Mouse (Mus musculus) layer of hippocampus, adult 8-10 months (tissue): ENCODE measurements around the gene Draxin. TPM values are rescaled to one million over a fixed set of nuclear protein-coding genes. Genes with fewer than 3 reads are reported as not detected.
"Not testable (repeated sequence)": the region's sequence is repeated elsewhere in the genome, so short reads cannot be mapped to it uniquely, and the experiment has no call there.

Source experiments
- DNase-seq, 2 experiments: peaks; one replicate each; pipeline ENCODE4 v3.0.0; 2022; ENCODE audit warnings: low spot score in 2 of 2
- total RNA-seq, 4 experiments: library from RNA; stranded (reverse); gene quantifications; 2 replicates each; pipeline ENCODE4 v1.2.4; 2022

The Draxin gene
- total RNA-seq, 4 experiments from 2014 or later: 0.23 to 0.37 (median 0.26) TPM

- DNase-seq: no peak
These were observed 22.0 kb upstream of the Draxin start for GRCm38 (mm10) chr4:148152547-148152946.

- peak; percentile 76 to 77 for DNase-seq
These were observed 21.0 kb upstream of the Draxin start, which contains the start of gene Fbxo6 for GRCm38 (mm10) chr4:148151267-148152168. Gene Fbxo6, minus strand, starts transcription at chr4:148152140.

- no peak for DNase-seq
These were observed 20.4 kb upstream of the Draxin start for GRCm38 (mm10) chr4:148150953-148151266.

GRCm38 (mm10) chr4:148150242-148150641 is 19.7 kb upstream of the Draxin start:
- no peak for DNase-seq

- DNase-seq: no peak
These were observed 19.0 kb upstream of the Draxin start for GRCm38 (mm10) chr4:148149540-148149939.

- DNase-seq: no peak
These were observed 17.2 kb upstream of the Draxin start for GRCm38 (mm10) chr4:148147714-148148113.

GRCm38 (mm10) chr4:148143721-148144120 is 13.2 kb upstream of the Draxin start:
- no peak for DNase-seq

GRCm38 (mm10) chr4:148140098-148141011 is 9.9 kb upstream of the Draxin start:
- DNase-seq: peak; percentile 89 to 93

GRCm38 (mm10) chr4:148139767-148140097 is 9.2 kb upstream of the Draxin start:
- DNase-seq: no peak

GRCm38 (mm10) chr4:148137503-148137902 is 7.0 kb upstream of the Draxin start:
- no peak for DNase-seq

- DNase-seq: no peak
These were observed 4.5 kb upstream of the Draxin start for GRCm38 (mm10) chr4:148134988-148135387.

- no peak for DNase-seq
These were observed 1.1 kb upstream of the Draxin start for GRCm38 (mm10) chr4:148131497-148132081.

GRCm38 (mm10) chr4:148130133-148130532 is 365 bp downstream of the Draxin start, which contains the start of gene Mad2l2:
Gene Mad2l2, plus strand, starts transcription at chr4:148130384.
- no peak for DNase-seq

GRCm38 (mm10) chr4:148128672-148129071 is 1.8 kb downstream of the Draxin start:
- no peak for DNase-seq

- no peak for DNase-seq
These were observed 2.3 kb downstream of the Draxin start for GRCm38 (mm10) chr4:148128241-148128640.

GRCm38 (mm10) chr4:148122694-148123066 is 7.8 kb downstream of the Draxin start:
- DNase-seq: no peak

GRCm38 (mm10) chr4:148121982-148122693 is 8.4 kb downstream of the Draxin start:
- no peak for DNase-seq

- peak; percentile 45 to 75 for DNase-seq
These were observed 9.1 kb downstream of the Draxin start for GRCm38 (mm10) chr4:148121362-148121761.

GRCm38 (mm10) chr4:148120555-148120954 is 9.9 kb downstream of the Draxin start:
- no peak for DNase-seq

GRCm38 (mm10) chr4:148119578-148119977 is 10.9 kb downstream of the Draxin start:
- DNase-seq: not testable (repeated sequence)

GRCm38 (mm10) chr4:148117392-148117791 is 13.1 kb downstream of the Draxin start:
- DNase-seq: no peak
